Mouse (Mus musculus) adrenal gland, adult 18-20 months (tissue): Measurements from ENCODE around the gene Zfp518b. TPM values are rescaled to one million over a fixed set of nuclear protein-coding genes. Genes with fewer than 3 reads are reported as not detected.

Source experiments
- DNase-seq, 2 experiments: peaks; one replicate each; pipeline ENCODE4 v3.0.0; 2021 to 2022; ENCODE audit warnings: low spot score in 2 of 2
- total RNA-seq, 2 experiments: library from RNA; stranded (reverse); gene quantifications; 1 replicate in 1 of 2; 2 replicates in 1 of 2; pipeline ENCODE4 v1.2.3; 2021

Zfp518b gene
- total RNA-seq, 2 experiments from 2014 or later, result 3.3 to 3.4 TPM

DNA sequence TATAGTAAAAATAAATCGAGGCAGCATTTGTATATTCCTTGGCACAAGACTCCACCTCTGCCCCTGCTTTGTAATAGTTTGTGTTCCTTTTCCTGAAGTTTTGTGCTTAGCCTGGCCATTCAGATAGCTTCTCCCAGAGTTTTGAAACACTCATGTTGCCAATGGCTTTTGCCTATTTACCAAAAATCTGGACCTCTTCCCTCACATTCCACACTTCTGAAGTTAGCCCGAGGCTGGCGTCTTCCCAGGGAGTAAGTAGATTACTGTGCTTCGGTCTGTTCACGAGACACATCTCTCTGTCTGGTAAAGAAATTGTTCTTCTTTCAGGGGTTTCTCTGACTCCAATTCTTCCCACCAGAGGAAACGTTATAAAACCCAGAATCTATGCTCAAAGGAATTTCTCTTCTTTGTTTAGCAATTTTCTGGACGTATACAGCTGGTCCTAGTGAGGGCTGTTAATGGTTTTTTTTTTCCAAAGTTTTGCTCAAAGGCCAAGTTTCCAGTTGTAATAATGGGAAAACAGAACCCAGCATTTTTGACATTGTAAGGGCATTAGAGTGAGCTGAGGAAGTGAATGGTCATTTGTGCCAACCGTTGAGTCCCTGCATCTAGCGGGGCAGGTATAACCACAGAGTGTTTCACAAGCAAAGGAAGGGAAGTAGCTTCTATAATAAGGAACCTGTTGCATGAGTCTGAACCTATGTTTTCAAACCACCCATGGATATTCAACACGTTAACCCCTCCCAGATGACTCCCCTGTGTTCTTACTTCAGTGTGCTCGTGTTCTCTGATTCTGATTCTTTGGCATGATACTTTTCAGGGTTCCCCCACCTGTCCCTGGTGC, 50.1 kb downstream of the Zfp518b start:
- DNase-seq, result no peak

DNA sequence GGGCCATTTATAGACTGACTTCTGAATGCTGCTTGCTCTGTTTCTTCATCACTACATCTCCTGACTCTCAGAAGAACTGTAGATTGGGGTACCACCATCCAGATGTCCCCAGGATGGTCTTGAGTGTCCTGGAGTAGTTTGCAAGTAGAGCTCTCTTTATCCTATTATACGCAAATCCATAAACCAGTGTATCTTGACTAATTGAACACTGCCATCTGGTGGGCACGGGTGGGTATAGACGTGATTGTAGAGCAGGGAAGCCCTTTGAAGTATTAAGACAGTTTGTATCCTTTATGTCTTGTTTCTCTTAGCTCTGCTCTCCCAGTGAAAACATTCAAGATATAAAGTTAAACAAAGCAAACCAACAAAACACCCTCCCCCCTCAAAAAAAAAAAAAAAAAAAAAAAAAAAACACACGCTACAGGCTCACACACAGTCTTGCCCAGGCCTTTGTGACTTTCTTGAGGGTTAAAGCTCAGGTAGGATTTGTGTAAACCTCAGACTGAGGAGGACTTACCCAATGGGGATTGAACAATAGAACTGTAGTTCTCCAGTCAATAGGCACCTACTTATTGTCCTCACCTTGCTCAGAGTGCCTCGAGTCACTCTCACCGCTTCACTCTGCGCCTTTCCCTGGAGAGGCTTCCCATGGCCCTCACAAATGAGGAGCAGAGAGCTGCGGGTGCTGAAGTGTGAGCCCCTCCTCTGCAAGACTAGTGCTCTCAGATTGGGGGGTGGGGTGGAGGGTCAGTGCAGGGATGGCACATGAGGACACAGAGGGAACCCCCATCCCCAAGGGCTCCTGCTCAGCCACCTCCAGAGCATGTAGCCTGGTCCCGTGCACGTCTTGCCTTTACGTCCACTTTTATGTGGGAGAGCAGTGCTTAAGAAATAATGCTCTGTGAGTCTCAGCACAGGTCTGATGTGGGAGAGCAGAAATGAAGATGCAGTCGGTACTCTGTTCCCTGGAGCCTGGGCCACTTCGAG, 51.9 kb downstream of the Zfp518b start:
- peak; percentile 61 to 67 for DNase-seq

DNA sequence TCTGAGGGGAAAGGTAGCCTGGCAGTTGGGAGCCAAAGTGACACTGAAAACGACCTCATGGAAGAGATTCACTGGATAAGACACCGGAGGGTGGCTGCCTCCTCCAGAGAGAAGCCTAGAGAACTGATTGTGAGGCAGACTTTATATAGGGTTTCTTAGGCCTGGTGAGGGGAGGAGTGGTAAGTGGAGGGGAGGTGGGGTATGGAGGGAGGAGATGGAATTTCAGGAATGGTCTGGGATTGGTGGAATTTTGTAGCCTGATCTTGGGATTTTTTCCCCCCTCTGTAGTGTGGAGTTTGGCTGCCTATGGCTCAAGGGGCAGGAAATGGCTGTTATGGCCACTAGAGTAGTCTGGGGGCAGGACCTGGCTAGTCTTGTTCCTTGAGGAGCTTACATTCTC, 56.6 kb downstream of the Zfp518b start:
- DNase-seq, result no peak

- no peak for DNase-seq
Measured at GRCm38 (mm10) chr5:38626883-38627282, 57.7 kb downstream of the Zfp518b start.

GRCm38 (mm10) chr5:38620783-38621182, 63.8 kb downstream of the Zfp518b start:
- DNase-seq, result peak; percentile 4 to 23

GRCm38 (mm10) chr5:38618908-38619307, 65.7 kb downstream of the Zfp518b start:
- no peak for DNase-seq

Other genes with a start within 250 kb of the Zfp518b start
- gene Slc2a9, start 181.7 kb downstream of the Zfp518b start, total RNA-seq, result 1 to 10 TPM; 2.0 to 2.6 TPM
- 100 to 1,000 TPM; 123 to 153 TPM for gene Wdr1, start 121.6 kb downstream of the Zfp518b start, total RNA-seq
- gene Clnk, start 192.0 kb upstream of the Zfp518b start, total RNA-seq, result under 1 TPM; 0.16 to 0.23 TPM